Mouse (Mus musculus): ENCODE results near the gene Spats1.

- TF ChIP-seq CTCF (IDR thresholded peaks at IDR 0.05; ENCODE audit: low read depth) (no peak), EP300 (IDR thresholded peaks at IDR 0.05; ENCODE audit: low read depth) (no peak)
These were observed 12.0 kb upstream of the Spats1 start for GRCm38 (mm10) chr17:45487216-45487615.
